Mouse (Mus musculus) lung, embryonic 16.5 days (tissue): Measurements from ENCODE around the gene Srr. TPM values are rescaled to one million over a fixed set of nuclear protein-coding genes. Genes with fewer than 3 reads are reported as not detected.

Experiments
- ATAC-seq: fragments of 200-750 bp; cut with Nextera tagmentation; 2 replicates; pipeline ENCODE4 v1.8.0; 2017; ENCODE audit warnings: low read depth, mild to moderate bottlenecking, moderate library complexity
- H3K27ac ChIP-seq: fragments of 300-500 bp; sonication (generic); 2 replicates; pipeline ENCODE4 v1.5.1; 2014; ENCODE audit warnings: mild to moderate bottlenecking, control low read depth, low read length
- H3K27me3 ChIP-seq: fragments of 300-500 bp; sonication (generic); 2 replicates; pipeline ENCODE4 v1.6.1; 2014; ENCODE audit warnings: low read depth, low read length, mixed read lengths; ENCODE audit not compliant: control insufficient read depth, insufficient read depth
- H3K36me3 ChIP-seq: fragments of 300-500 bp; sonication (generic); 2 replicates; pipeline ENCODE4 v1.6.1; 2014; ENCODE audit warnings: low read length; ENCODE audit not compliant: control insufficient read depth, insufficient read depth
- H3K4me1 ChIP-seq: fragments of 300-500 bp; sonication (generic); replicated peaks from 2 replicates; pipeline ENCODE4 v1.6.1; 2014; ENCODE audit warnings: low read length, mixed read lengths; ENCODE audit not compliant: control insufficient read depth, insufficient read depth
- H3K4me2 ChIP-seq: fragments of 300-500 bp; sonication (generic); 2 replicates; pipeline ENCODE4 v1.6.1; 2014; ENCODE audit warnings: low read depth, low read length, control low read depth
- H3K4me3 ChIP-seq: fragments of 300-500 bp; sonication (generic); 2 replicates; pipeline ENCODE4 v1.5.1; 2014; ENCODE audit warnings: mild to moderate bottlenecking, low read length, control low read depth
- H3K9ac ChIP-seq: fragments of 300-500 bp; sonication (generic); 2 replicates; pipeline ENCODE4 v1.6.1; 2014; ENCODE audit warnings: low read length, control low read depth
- H3K9me3 ChIP-seq: fragments of 300-500 bp; sonication (generic); 2 replicates; pipeline ENCODE4 v1.6.1; 2016; ENCODE audit warnings: low read length; ENCODE audit not compliant: control insufficient read depth
- WGBS: fragments of 180-500 bp; shearing (Covaris S2); extraction: QIAGEN DNeasy Blood & Tissue Kit; methylation state at CpG from one replicate; pipeline ENCODE4 v1.1.7; 2014; 5-methylcytosine and 5-hydroxymethylcytosine counted together
- polyA plus RNA-seq: library from polyadenylated mRNA; unstranded; fragments of >200 nt; fragmentation: Nextera tagmentation; extraction: Ambion mirVana; gene quantifications from 2 replicates; pipeline ENCODE4 v1.2.1, GENCODE M21; 2015

The Srr gene
- polyA plus RNA-seq, 1 experiment from 2014 or later, result 21.4 TPM

DNA sequence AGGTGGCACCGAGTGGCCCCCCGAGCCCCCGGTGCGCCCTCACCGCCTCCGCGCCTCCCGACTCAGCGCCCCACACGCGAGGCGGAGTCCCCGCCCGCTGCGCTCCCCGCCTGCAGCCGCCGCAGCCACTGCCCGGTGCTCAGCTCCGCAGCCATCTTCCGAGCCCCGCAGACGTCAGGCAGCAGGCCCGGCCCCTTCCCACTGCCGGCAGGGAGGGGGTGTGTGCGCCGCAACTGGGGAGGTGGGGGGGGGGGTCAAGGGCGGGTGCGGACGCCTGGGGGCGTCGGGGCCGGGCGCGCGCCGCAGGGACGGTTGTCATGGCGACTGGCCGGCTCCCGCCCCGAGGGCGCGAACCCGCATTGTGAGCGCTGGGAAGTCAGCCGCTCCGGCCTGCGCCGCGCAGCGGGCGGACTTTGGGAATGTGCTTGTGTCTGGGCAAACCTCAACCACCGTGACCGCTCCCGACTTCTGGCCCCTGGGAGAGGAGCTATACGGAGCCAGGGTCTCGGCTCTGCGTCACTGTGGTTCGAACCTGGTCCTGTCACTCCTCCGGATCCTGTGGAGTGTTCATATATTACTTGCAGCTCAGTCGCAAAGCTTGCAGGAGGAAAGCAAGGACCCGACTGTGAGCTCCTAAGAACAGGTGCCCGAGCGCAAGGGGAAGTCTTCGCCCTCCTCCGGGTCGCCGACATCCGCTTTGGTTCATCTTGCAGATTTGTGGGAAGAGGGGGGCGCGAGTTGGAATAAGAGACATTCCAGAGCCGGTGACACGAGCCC, 28.7 kb downstream of the Srr start, which contains the start of gene Sgsm2:
TSS of gene Sgsm2 (minus strand) at position 160 of the 777 bp plus-strand sequence.
- 0% methylated on average over 66 of the region's 74 CpGs for WGBS
- ATAC-seq, result peak; percentile 77
- H3K27me3 ChIP-seq, result no peaks in the 10 kb centered on the region

GRCm38 (mm10) chr11:74895980-74896900, 29.5 kb downstream of the Srr start:
- Histone ChIP-seq H3K4me1 (peaks cover 3% of the 10 kb centered on the region), H3K27ac (peak overlapping the region; percentile 81), H3K9ac (peak overlapping the region; percentile 80), H3K9me3 (no peaks in the 10 kb centered on the region), H3K27me3 (no peaks in the 10 kb centered on the region), H3K4me3 (peak overlapping the region; percentile 91), H3K4me2 (peak overlapping the region; percentile 96), H3K36me3 (peaks cover 13% of the 10 kb centered on the region)
- under 1% methylated on average over 43 of the region's 55 CpGs for WGBS
- peak; percentile 60 for ATAC-seq

More for the DNA sequence above, 28.7 kb downstream of the Srr start, which contains the start of gene Sgsm2:
- peak within 1 kb of the TSS; percentile 87 for H3K27ac ChIP-seq
- H3K4me1 ChIP-seq, result peaks cover 3% of the 10 kb centered on the region
- H3K4me2 ChIP-seq, result peak within 1 kb of the TSS; percentile 96
- H3K9ac ChIP-seq, result peak within 1 kb of the TSS; percentile 80
- no peaks in the 10 kb centered on the region for H3K9me3 ChIP-seq
- H3K4me3 ChIP-seq, result peak within 1 kb of the TSS; percentile 91
- H3K36me3 ChIP-seq, result peaks cover 21% of the 10 kb centered on the region

DNA sequence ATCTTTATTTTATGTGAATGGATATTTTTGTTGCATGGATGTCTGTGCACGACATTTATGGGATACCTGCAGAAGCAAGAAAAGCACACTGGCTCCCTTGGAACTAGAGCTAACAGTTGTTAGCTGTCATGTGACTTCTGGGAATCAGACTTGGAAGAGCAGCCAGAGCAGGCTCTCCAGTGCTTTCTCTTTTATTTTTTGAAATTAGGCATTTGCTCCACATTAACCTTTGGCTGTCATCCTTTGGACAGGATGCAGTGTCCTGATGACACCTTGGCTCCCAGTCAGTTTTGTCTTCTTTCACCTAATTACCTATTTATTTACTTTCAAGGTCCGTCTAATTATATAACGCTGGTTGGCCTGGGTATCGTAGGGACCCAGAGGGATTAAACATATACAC, 31.1 kb downstream of the Srr start:
- H3K4me3 ChIP-seq, result no peak overlapping the region
- no peaks in the 10 kb centered on the region for H3K36me3 ChIP-seq
- no peak overlapping the region for H3K27ac ChIP-seq
- H3K9me3 ChIP-seq, result no peaks in the 10 kb centered on the region
- peaks cover 3% of the 10 kb centered on the region; the same call in 1 of the 2 replicates for H3K4me1 ChIP-seq
- no peak overlapping the region for H3K4me2 ChIP-seq
- no peak for ATAC-seq
- no peak overlapping the region for H3K9ac ChIP-seq
- no peaks in the 10 kb centered on the region for H3K27me3 ChIP-seq
- WGBS, result 66% methylated on average over 4 of the region's 4 CpGs

DNA sequence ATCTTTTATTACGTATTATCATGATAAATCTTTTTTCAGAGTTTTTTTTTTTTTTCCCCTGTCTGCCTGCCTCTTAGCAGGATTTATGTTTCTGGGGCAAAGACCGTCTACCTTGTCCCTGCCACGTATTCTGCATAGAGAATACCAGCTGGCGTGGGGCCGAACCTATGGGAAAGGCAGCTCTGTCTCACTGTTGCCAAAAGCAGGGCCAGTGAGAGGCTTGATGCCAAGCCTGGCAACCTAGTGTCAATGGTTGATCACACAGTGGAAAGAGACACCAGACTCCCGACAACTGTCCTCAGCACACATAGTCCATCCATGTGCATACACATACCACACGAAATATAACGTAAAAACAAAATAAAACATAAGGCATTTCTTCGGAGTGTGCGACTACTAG, 42.6 kb downstream of the Srr start:
- 91% methylated on average over 10 of the region's 10 CpGs for WGBS
- Histone ChIP-seq H3K9ac (no peak overlapping the region), H3K27me3 (no peaks in the 10 kb centered on the region), H3K4me3 (no peak overlapping the region), H3K9me3 (no peaks in the 10 kb centered on the region), H3K36me3 (no peaks in the 10 kb centered on the region), H3K27ac (no peak overlapping the region), H3K4me1 (peaks cover 5% of the 10 kb centered on the region; the same call in 1 of the 2 replicates), H3K4me2 (no peak overlapping the region)
- ATAC-seq, result no peak

DNA sequence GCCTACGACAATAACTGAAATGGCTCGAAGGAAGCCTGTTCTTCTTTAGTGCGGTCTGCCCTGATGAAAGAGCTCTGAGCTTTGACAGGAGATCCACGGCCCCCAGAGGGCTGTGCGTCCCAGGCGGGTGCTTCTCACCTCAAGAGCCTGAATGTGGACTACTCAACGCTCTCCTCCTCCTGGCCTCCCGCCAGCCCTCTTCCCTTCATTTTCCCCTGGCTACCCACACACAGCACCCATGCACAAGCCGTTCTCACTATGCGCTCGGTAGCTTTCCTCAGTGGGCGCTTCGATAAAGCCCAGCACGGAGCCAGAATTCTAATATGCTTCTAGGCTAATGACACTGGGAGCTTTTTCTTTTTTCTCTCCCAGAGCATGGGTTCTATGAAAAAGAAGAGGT, 43.8 kb downstream of the Srr start:
- Histone ChIP-seq H3K9me3 (no peaks in the 10 kb centered on the region), H3K27me3 (no peaks in the 10 kb centered on the region), H3K36me3 (no peaks in the 10 kb centered on the region), H3K4me1 (peaks cover 5% of the 10 kb centered on the region; the same call in 1 of the 2 replicates), H3K9ac (no peak overlapping the region), H3K27ac (no peak overlapping the region), H3K4me3 (no peak overlapping the region), H3K4me2 (no peak overlapping the region)
- no peak for ATAC-seq
- WGBS, result 51% methylated on average over 14 of the region's 14 CpGs

DNA sequence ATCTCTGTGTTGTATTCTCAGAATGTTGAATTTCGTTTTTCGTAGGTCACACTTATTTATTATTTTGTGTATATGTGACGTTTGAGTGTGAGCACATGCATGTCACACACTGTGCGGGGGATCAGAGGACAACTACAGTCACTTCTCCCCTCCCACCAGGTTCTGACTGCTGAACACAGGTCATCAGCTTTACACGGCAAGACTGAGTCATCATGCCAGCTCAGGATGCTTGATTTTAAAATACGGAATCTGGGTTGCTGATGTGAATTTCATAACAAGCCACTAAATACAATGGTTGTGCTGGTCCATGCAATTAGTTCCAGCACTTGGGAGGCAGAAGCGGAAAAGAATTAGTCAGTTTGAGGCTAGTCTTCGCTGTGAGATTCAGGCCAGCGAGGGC, 44.7 kb downstream of the Srr start:
- no peaks in the 10 kb centered on the region for H3K27me3 ChIP-seq
- peaks cover 8% of the 10 kb centered on the region; the same call in 1 of the 2 replicates for H3K4me1 ChIP-seq
- no peaks in the 10 kb centered on the region for H3K36me3 ChIP-seq
- no peaks in the 10 kb centered on the region for H3K9me3 ChIP-seq
- ATAC-seq, result no peak
- H3K27ac ChIP-seq, result no peak overlapping the region
- H3K9ac ChIP-seq, result no peak overlapping the region
- H3K4me3 ChIP-seq, result no peak overlapping the region
- H3K4me2 ChIP-seq, result no peak overlapping the region
- WGBS, result 81% methylated on average over 9 of the region's 9 CpGs

- H3K27ac ChIP-seq, result no peak overlapping the region
- H3K9me3 ChIP-seq, result no peaks in the 10 kb centered on the region
- WGBS, result 4% methylated on average over 9 of the region's 9 CpGs
- H3K36me3 ChIP-seq, result no peaks in the 10 kb centered on the region
- no peak overlapping the region for H3K9ac ChIP-seq
- no peaks in the 10 kb centered on the region for H3K27me3 ChIP-seq
- no peak overlapping the region for H3K4me3 ChIP-seq
- peak; percentile 81 for ATAC-seq
- H3K4me1 ChIP-seq, result peaks cover 6% of the 10 kb centered on the region; the same call in 1 of the 2 replicates
- no peak overlapping the region for H3K4me2 ChIP-seq
These were observed 48.9 kb downstream of the Srr start for GRCm38 (mm10) chr11:74876801-74877200.

- H3K36me3 ChIP-seq, result no peaks in the 10 kb centered on the region
- 57% methylated on average over 3 of the region's 3 CpGs for WGBS
- no peak overlapping the region for H3K4me3 ChIP-seq
- no peaks in the 10 kb centered on the region for H3K27me3 ChIP-seq
- H3K9me3 ChIP-seq, result no peaks in the 10 kb centered on the region
- ATAC-seq, result no peak
- peaks cover 3% of the 10 kb centered on the region; the same call in 1 of the 2 replicates for H3K4me1 ChIP-seq
- H3K27ac ChIP-seq, result no peak overlapping the region
- no peak overlapping the region for H3K4me2 ChIP-seq
- H3K9ac ChIP-seq, result no peak overlapping the region
These were observed 51.1 kb downstream of the Srr start for GRCm38 (mm10) chr11:74874630-74875029.
